Mouse (Mus musculus) heart, postnatal 10 days (tissue): Measurements from ENCODE around the gene Atp6v1fnb. TPM values are rescaled to one million over a fixed set of nuclear protein-coding genes. Genes with fewer than 3 reads are reported as not detected.

Experiments used
- DNase-seq, 2 experiments: peaks; one replicate each; pipeline ENCODE4 v3.0.0; 2021
- intact Hi-C: fragments of 180-260 bp; cut with DNase I; formaldehyde crosslinking; loops from one replicate; pipeline ENCODE4 v1.15.1; 2025
- total RNA-seq, 2 experiments: library from RNA; stranded (reverse); gene quantifications; 2 replicates each; pipeline ENCODE4 v1.2.3; 2021

The Atp6v1fnb gene
- total RNA-seq, 2 experiments from 2014 or later = not detected

- peak; percentile 80 to 88 for DNase-seq
- intact Hi-C loops = loop anchor here (2.0 kb wide), 1 partner anchor 132 kb away; no protein-coding TSS in a partner anchor
Measured at GRCm38 (mm10) chr6:29517139-29517538, 45.9 kb downstream of the Atp6v1fnb start.

- DNase-seq = no peak
- intact Hi-C loops = no loop called here
Measured at GRCm38 (mm10) chr6:29522626-29523300, 51.5 kb downstream of the Atp6v1fnb start.

Other genes starting within 250 kb of the Atp6v1fnb start
- gene Hilpda, start 198.9 kb upstream of the Atp6v1fnb start, total RNA-seq = 1 to 10 TPM; 7.3 to 9.8 TPM
- gene Fam71f2, start 191.8 kb upstream of the Atp6v1fnb start, total RNA-seq = not detected
- not detected for gene Fam71f1, start 152.3 kb upstream of the Atp6v1fnb start, total RNA-seq
- gene Calu, start 123.4 kb upstream of the Atp6v1fnb start, total RNA-seq = 100 to 1,000 TPM; 327 to 353 TPM
- not detected for gene Opn1sw, start 83.0 kb upstream of the Atp6v1fnb start, total RNA-seq
- 1 to 10 TPM; 6.1 to 7.9 TPM for gene Ccdc136, start 75.1 kb upstream of the Atp6v1fnb start, total RNA-seq
- gene Flnc, start 38.2 kb upstream of the Atp6v1fnb start, total RNA-seq = 100 to 1,000 TPM; 214 to 246 TPM
- gene Atp6v1f, start 3.7 kb upstream of the Atp6v1fnb start, total RNA-seq = 100 to 1,000 TPM; 118 to 124 TPM
- gene Kcp, start 36.5 kb downstream of the Atp6v1fnb start, total RNA-seq = 10 to 100 TPM; 18.9 to 19.9 TPM
- 1 to 10 TPM; 3.4 to 4.7 TPM for gene Irf5, start 55.2 kb downstream of the Atp6v1fnb start, total RNA-seq
- 10 to 100 TPM; 42.5 to 48.5 TPM for gene Tnpo3, start 138.4 kb downstream of the Atp6v1fnb start, total RNA-seq
- 1 to 10 TPM in 1 of 2 experiments, under 1 TPM in 1; 0.82 to 1.1 TPM for gene Tspan33, start 222.8 kb downstream of the Atp6v1fnb start, total RNA-seq